Mouse (Mus musculus): ENCODE data around the gene Espl1. TPM values are rescaled to one million over a fixed set of nuclear protein-coding genes. Genes with fewer than 3 reads are reported as not detected.
A peak's percentile ranks its signal among the peaks of the same experiment; 100 is the strongest.

The Espl1 gene
- polyA plus RNA-seq, 1 experiment from 2014 or later = 38.4 TPM

DNA sequence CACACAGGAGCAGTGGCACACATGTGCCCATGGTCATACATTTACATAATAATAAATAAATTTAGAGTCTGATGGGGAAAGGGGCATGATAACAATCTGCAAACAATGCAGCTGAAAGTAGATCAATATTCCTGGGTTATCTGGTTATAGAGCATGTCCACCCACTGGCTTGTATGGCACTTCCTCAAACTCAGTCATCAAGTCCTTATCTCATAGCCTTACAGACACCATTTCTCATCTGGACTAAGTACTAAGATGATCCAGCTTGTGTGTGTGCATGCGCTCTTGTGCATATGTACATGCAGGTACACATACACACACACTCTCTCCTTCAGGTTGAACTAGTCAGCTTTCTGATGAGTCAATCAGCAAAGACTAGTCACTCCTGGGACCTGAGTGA is 68.6 kb downstream of the Espl1 start:
- Histone ChIP-seq H3K27me3 (peaks cover 71% of the 10 kb centered on the region), H3K27ac (replicated peaks) (no peak overlapping the region), H3K36me3 (no peaks in the 10 kb centered on the region), H3K4me3 (no peak overlapping the region), H3K9me3 (no peaks in the 10 kb centered on the region), H3K4me1 (peaks cover 11% of the 10 kb centered on the region), H3K4me2 (replicated peaks) (no peak overlapping the region), H3K9ac (replicated peaks) (no peak overlapping the region)
- ATAC-seq (ENCODE audit: low FRiP score, low read depth) = no peak
- WGBS = 90% methylated on average over 1 of the region's 1 CpGs

- 1% methylated on average over 7 of the region's 7 CpGs for WGBS
- H3K4me3 ChIP-seq = peak overlapping the region; percentile 26
- no peaks in the 10 kb centered on the region for H3K9me3 ChIP-seq
- no peaks in the 10 kb centered on the region for H3K36me3 ChIP-seq
- no peak overlapping the region for H3K27ac ChIP-seq (replicated peaks)
- H3K4me2 ChIP-seq (replicated peaks) = peak overlapping the region; percentile 53
- H3K4me1 ChIP-seq = peaks cover 20% of the 10 kb centered on the region
- peak overlapping the region; percentile 47; the same call in 1 of the 2 replicates for H3K9ac ChIP-seq (replicated peaks)
- peaks cover 78% of the 10 kb centered on the region for H3K27me3 ChIP-seq
- ATAC-seq (ENCODE audit: low FRiP score, low read depth) = no peak
These were observed 70.2 kb downstream of the Espl1 start for GRCm38 (mm10) chr15:102366238-102366637.

DNA sequence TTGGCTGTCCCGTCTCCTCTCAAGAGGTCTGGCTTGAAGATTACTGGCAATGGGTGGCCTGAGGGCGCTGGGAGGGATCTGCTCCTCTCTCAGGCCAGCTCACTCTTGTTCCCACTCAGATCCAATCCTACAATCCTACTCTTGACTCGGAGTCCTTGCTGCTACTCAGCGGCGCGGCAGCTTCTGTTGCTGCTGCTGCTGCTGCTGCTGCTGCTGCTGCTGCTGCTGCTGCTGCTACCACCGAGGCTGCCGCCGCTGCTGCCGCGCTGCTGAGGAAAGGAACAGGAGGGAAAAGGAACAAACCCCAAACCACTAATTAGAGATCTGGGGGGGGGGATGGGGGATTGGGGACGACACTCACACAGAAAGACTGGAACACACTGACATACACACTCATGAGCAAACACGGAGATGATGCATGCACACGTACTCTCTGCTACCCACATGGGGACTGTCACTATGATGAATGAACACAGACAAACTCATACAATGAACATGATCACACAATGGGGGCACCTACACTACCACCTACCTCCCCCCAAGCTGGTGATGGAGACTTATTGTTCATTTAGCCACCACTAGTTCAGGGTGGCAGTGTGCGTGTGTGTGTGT is 70.8 kb downstream of the Espl1 start, which contains the start of gene Sp7:
Gene Sp7 (minus strand): TSS at position 450 of the 612 bp plus-strand sequence.
- H3K9me3 ChIP-seq = no peaks in the 10 kb centered on the region
- H3K4me3 ChIP-seq = peak within 1 kb of the TSS; percentile 26
- peaks cover 20% of the 10 kb centered on the region for H3K4me1 ChIP-seq
- H3K36me3 ChIP-seq = no peaks in the 10 kb centered on the region
- ATAC-seq (ENCODE audit: low FRiP score, low read depth) = peak; percentile 34; the same call in 1 of the 2 replicates
- H3K27ac ChIP-seq (replicated peaks) = no peak within 1 kb of the TSS
- WGBS = 8% methylated on average over 15 of the region's 15 CpGs
- peaks cover 84% of the 10 kb centered on the region for H3K27me3 ChIP-seq
- peak within 1 kb of the TSS; percentile 53 for H3K4me2 ChIP-seq (replicated peaks)
- peak within 1 kb of the TSS; percentile 47; the same call in 1 of the 2 replicates for H3K9ac ChIP-seq (replicated peaks)

DNA sequence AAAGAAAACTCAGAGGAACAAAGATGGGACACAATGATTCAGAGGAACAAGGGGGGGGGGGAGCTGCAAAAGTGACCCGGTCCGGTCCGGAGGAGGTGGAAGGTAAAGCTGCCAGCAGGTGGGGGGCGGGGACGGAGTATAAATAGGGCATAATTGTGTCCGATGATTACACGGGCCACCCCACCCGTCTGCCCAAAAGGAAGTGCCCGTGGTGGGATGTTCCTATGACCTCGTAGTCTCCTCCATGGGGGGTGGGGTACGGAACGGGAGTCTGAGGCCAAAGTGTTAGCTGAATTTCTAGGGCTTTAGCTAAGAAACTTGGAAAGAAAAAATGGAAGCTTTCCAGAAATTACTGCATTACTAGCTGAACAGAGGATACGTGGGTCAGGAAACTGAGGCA is 73.9 kb downstream of the Espl1 start:
- WGBS = 12% methylated on average over 13 of the region's 13 CpGs
- Histone ChIP-seq H3K27me3 (peaks cover 69% of the 10 kb centered on the region), H3K4me3 (no peak overlapping the region), H3K27ac (replicated peaks) (no peak overlapping the region), H3K4me1 (peaks cover 20% of the 10 kb centered on the region), H3K9ac (replicated peaks) (no peak overlapping the region), H3K9me3 (no peaks in the 10 kb centered on the region), H3K36me3 (no peaks in the 10 kb centered on the region), H3K4me2 (replicated peaks) (no peak overlapping the region)
- ATAC-seq (ENCODE audit: low FRiP score, low read depth) = no peak

DNA sequence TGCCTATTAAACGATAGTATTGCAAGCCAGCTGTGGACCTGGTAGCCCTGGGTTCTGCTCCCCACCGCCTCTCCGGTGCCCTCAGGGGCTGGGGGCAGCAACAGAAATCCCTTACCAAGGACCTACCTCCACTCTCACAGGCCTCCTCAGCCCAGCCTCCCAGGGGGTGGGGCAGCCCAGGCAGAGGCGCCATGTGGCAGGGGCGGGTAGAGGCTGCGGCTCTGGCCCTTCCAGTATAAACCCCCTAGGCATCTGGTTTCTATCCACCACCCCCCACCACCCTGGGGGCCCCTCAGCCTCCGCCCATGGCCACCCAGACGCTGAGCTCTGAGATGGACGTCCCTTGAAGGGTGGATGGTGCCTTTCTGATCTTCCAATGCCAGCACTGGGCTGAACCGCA is 74.7 kb downstream of the Espl1 start:
- no peak for ATAC-seq (ENCODE audit: low FRiP score, low read depth)
- Histone ChIP-seq H3K36me3 (no peaks in the 10 kb centered on the region), H3K4me3 (no peak overlapping the region), H3K27me3 (peaks cover 69% of the 10 kb centered on the region), H3K9ac (replicated peaks) (no peak overlapping the region), H3K4me2 (replicated peaks) (no peak overlapping the region; the same call in 1 of the 2 replicates), H3K27ac (replicated peaks) (no peak overlapping the region), H3K9me3 (no peaks in the 10 kb centered on the region), H3K4me1 (peaks cover 20% of the 10 kb centered on the region)
- 8% methylated on average over 9 of the region's 10 CpGs for WGBS

Other genes starting within 250 kb of the Espl1 start
- gene Eif4b, start 222.5 kb upstream of the Espl1 start, polyA plus RNA-seq (2016; fragmentation: Nextera tagmentation; extraction: Ambion mirVana) = 98.7 and 100 TPM in 2 replicates
- gene Tns2, start 195.9 kb upstream of the Espl1 start, polyA plus RNA-seq (2016; fragmentation: Nextera tagmentation; extraction: Ambion mirVana) = 13.3 and 14.1 TPM in 2 replicates
- gene Spryd3, start 160.0 kb upstream of the Espl1 start, polyA plus RNA-seq (2016; fragmentation: Nextera tagmentation; extraction: Ambion mirVana) = 19.3 and 20.2 TPM in 2 replicates
- 0.32 and 0.42 TPM in 2 replicates for gene Igfbp6, start 151.9 kb upstream of the Espl1 start, polyA plus RNA-seq (2016; fragmentation: Nextera tagmentation; extraction: Ambion mirVana)
- 0.10 and 0.14 TPM in 2 replicates for gene Soat2, start 145.7 kb upstream of the Espl1 start, polyA plus RNA-seq (2016; fragmentation: Nextera tagmentation; extraction: Ambion mirVana)
- 108 and 110 TPM in 2 replicates for gene Zfp740, start 93.0 kb upstream of the Espl1 start, polyA plus RNA-seq (2016; fragmentation: Nextera tagmentation; extraction: Ambion mirVana)
- gene Csad, start 91.5 kb upstream of the Espl1 start, polyA plus RNA-seq (2016; fragmentation: Nextera tagmentation; extraction: Ambion mirVana) = 40.9 and 41.0 TPM in 2 replicates
- gene Itgb7, start 64.3 kb upstream of the Espl1 start, polyA plus RNA-seq (2016; fragmentation: Nextera tagmentation; extraction: Ambion mirVana) = 0.84 and 1.6 TPM in 2 replicates
- 13.6 and 19.2 TPM in 2 replicates for gene Rarg, start 38.7 kb upstream of the Espl1 start, polyA plus RNA-seq (2016; fragmentation: Nextera tagmentation; extraction: Ambion mirVana)
- 0.26 and 0.28 TPM in 2 replicates for gene Gm9918, start 25.7 kb upstream of the Espl1 start, polyA plus RNA-seq (2016; fragmentation: Nextera tagmentation; extraction: Ambion mirVana)
- gene Mfsd5, start 16.8 kb upstream of the Espl1 start, polyA plus RNA-seq (2016; fragmentation: Nextera tagmentation; extraction: Ambion mirVana) = 51.9 and 57.7 TPM in 2 replicates
- gene Pfdn5, start 29.9 kb downstream of the Espl1 start, polyA plus RNA-seq (2016; fragmentation: Nextera tagmentation; extraction: Ambion mirVana) = 363 and 378 TPM in 2 replicates
- 96.1 and 108 TPM in 2 replicates for gene Myg1, start 35.4 kb downstream of the Espl1 start, polyA plus RNA-seq (2016; fragmentation: Nextera tagmentation; extraction: Ambion mirVana)
- 61.5 and 67.9 TPM in 2 replicates for gene Aaas, start 54.5 kb downstream of the Espl1 start, polyA plus RNA-seq (2016; fragmentation: Nextera tagmentation; extraction: Ambion mirVana)
- 0.46 and 0.93 TPM in 2 replicates for gene Sp7, start 70.9 kb downstream of the Espl1 start, polyA plus RNA-seq (2016; fragmentation: Nextera tagmentation; extraction: Ambion mirVana)
- gene Sp1, start 109.9 kb downstream of the Espl1 start, polyA plus RNA-seq (2016; fragmentation: Nextera tagmentation; extraction: Ambion mirVana) = 9.6 and 10.2 TPM in 2 replicates
- gene Amhr2, start 149.1 kb downstream of the Espl1 start, polyA plus RNA-seq (2016; fragmentation: Nextera tagmentation; extraction: Ambion mirVana) = 0.29 TPM in 1 of 2 replicates, not detected in the other
- 84.9 and 97.9 TPM in 2 replicates for gene Prr13, start 162.8 kb downstream of the Espl1 start, polyA plus RNA-seq (2016; fragmentation: Nextera tagmentation; extraction: Ambion mirVana)
- 168 and 186 TPM in 2 replicates for gene Pcbp2, start 174.3 kb downstream of the Espl1 start, polyA plus RNA-seq (2016; fragmentation: Nextera tagmentation; extraction: Ambion mirVana)
- 4.6 and 9.6 TPM in 2 replicates for gene Gm10337, start 207.5 kb downstream of the Espl1 start, polyA plus RNA-seq (2016; fragmentation: Nextera tagmentation; extraction: Ambion mirVana)
- gene Map3k12, start 220.8 kb downstream of the Espl1 start, polyA plus RNA-seq (2016; fragmentation: Nextera tagmentation; extraction: Ambion mirVana) = 46.1 and 50.6 TPM in 2 replicates
- gene Tarbp2, start 221.9 kb downstream of the Espl1 start, polyA plus RNA-seq (2016; fragmentation: Nextera tagmentation; extraction: Ambion mirVana) = 106 and 107 TPM in 2 replicates
- gene Npff, start 228.7 kb downstream of the Espl1 start, polyA plus RNA-seq (2016; fragmentation: Nextera tagmentation; extraction: Ambion mirVana) = 2.5 and 3.1 TPM in 2 replicates